Comparison of ENCODE assay signal across 17 mouse cellular contexts in genomic region chr19:55421816-55422215, GRCm38 (mm10).
DNase-seq lines count a peak whose midpoint lies in the region; ATAC-seq and TF ChIP-seq lines count a peak whose summit lies in the region.
"Had no signal": no experiment of that assay in that cellular context is flagged by ENCODE, and none has a peak within 500 bp of the region (broad histone marks: within the 10 kb centered on the region; RNA-seq: fewer than 3 reads in every experiment).

No protein-coding gene starts in this region.

- H3K4me3 ChIP-seq in forebrain, embryonic 10.5 days: no peak overlapping the region
- no peak overlapping the region for H3K4me3 ChIP-seq in forebrain, embryonic 14.5 days (ENCODE audit: low read depth, low read length)
- H3K4me3 ChIP-seq in midbrain, embryonic 12.5 days: no peak overlapping the region
- H3K4me3 ChIP-seq in midbrain, postnatal 0 days (ENCODE audit: low read depth, low read length): no peak overlapping the region
- H3K4me3 ChIP-seq: heart, embryonic 12.5 days; limb, embryonic 13.5 days; neural tube, embryonic 15.5 days had no signal

- DNase-seq in forebrain, embryonic 10.5 days (ENCODE audit: extremely low spot score, low spot score): no peak
- no peak for DNase-seq in forebrain, embryonic 14.5 days (ENCODE audit: low spot score)
- no peak for DNase-seq in midbrain, postnatal 0 days (ENCODE audit: low spot score)
- DNase-seq in left cerebral cortex, postnatal 36 days (ENCODE audit: low spot score in 2 of 2): peak; percentile 65 to 67
- DNase-seq in telencephalon, adult 2 months (ENCODE audit: low read depth, low spot score): peak; percentile 91
- DNase-seq in kidney, postnatal 4 days: no peak
- no peak for DNase-seq in B cell, adult 2 months
- DNase-seq: cerebellum, adult 2 months; gastrocnemius, postnatal 10 days; heart, postnatal 4 days; kidney, adult 11 months; lung, postnatal 36 days; thymus, postnatal 25 days had no signal

- 0 out of 2 replicates have a peak, but pooled peaks cover 5% of the 10 kb centered on the region for H3K9me3 ChIP-seq in forebrain, embryonic 10.5 days
- no peaks in the 10 kb centered on the region for H3K9me3 ChIP-seq in forebrain, embryonic 14.5 days (replicated peaks; ENCODE audit: control insufficient read depth, low read length)
- H3K9me3 ChIP-seq in midbrain, embryonic 12.5 days: no peaks in the 10 kb centered on the region
- H3K9me3 ChIP-seq in midbrain, postnatal 0 days (ENCODE audit: low read length): no peaks in the 10 kb centered on the region
- H3K9me3 ChIP-seq: heart, embryonic 12.5 days; limb, embryonic 13.5 days; neural tube, embryonic 15.5 days had no signal

- no peak for TF ChIP-seq CTCF in midbrain, postnatal 0 days (IDR thresholded peaks at IDR 0.05)

- no peak overlapping the region for H3K4me2 ChIP-seq in forebrain, embryonic 14.5 days (ENCODE audit: low read length)
- no peak overlapping the region for H3K4me2 ChIP-seq in midbrain, embryonic 12.5 days (replicated peaks)
- H3K4me2 ChIP-seq in midbrain, postnatal 0 days (ENCODE audit: low read depth, low read length, poor library complexity, severe bottlenecking): no peak overlapping the region
- H3K4me2 ChIP-seq: heart, embryonic 12.5 days; limb, embryonic 13.5 days; neural tube, embryonic 15.5 days had no signal

- peaks cover 23% of the 10 kb centered on the region for H3K27me3 ChIP-seq in forebrain, embryonic 10.5 days (ENCODE audit: poor library complexity, severe bottlenecking)
- no peaks in the 10 kb centered on the region for H3K27me3 ChIP-seq in forebrain, embryonic 14.5 days (replicated peaks; ENCODE audit: control insufficient read depth, insufficient read depth, low read length)
- no peaks in the 10 kb centered on the region for H3K27me3 ChIP-seq in midbrain, embryonic 12.5 days
- H3K27me3 ChIP-seq in midbrain, postnatal 0 days (ENCODE audit: insufficient read depth, low read length): no peaks in the 10 kb centered on the region
- H3K27me3 ChIP-seq: heart, embryonic 12.5 days; limb, embryonic 13.5 days; neural tube, embryonic 15.5 days had no signal

- peak overlapping the region; percentile 79 for H3K27ac ChIP-seq in forebrain, embryonic 10.5 days
- H3K27ac ChIP-seq in forebrain, embryonic 14.5 days (ENCODE audit: low read depth, low read length): no peak overlapping the region
- peak overlapping the region; percentile 75 for H3K27ac ChIP-seq in midbrain, embryonic 12.5 days (replicated peaks)
- H3K27ac ChIP-seq in midbrain, postnatal 0 days (ENCODE audit: low read depth, low read length): no peak overlapping the region
- H3K27ac ChIP-seq: limb, embryonic 13.5 days; neural tube, embryonic 15.5 days had no signal

- 85% methylated on average over 5 of the region's 5 CpGs for WGBS in forebrain, embryonic 10.5 days
- WGBS in forebrain, embryonic 14.5 days: 72% methylated on average over 5 of the region's 5 CpGs
- WGBS in midbrain, embryonic 12.5 days: 84% methylated on average over 5 of the region's 5 CpGs
- WGBS in midbrain, postnatal 0 days: 75% methylated on average over 5 of the region's 5 CpGs

- intact Hi-C loops in left cerebral cortex, postnatal 36 days (cut with DNase I): no loop called here

- ATAC-seq in forebrain, embryonic 14.5 days: no peak
- ATAC-seq in midbrain, embryonic 12.5 days (ENCODE audit: low FRiP score, low read depth): no peak
- no peak for ATAC-seq in midbrain, postnatal 0 days (ENCODE audit: low FRiP score)

- H3K4me1 ChIP-seq in forebrain, embryonic 10.5 days: peaks cover 53% of the 10 kb centered on the region
- H3K4me1 ChIP-seq in forebrain, embryonic 14.5 days (ENCODE audit: control insufficient read depth, insufficient read depth, low read length): peaks cover 16% of the 10 kb centered on the region
- H3K4me1 ChIP-seq in midbrain, embryonic 12.5 days: peaks cover 28% of the 10 kb centered on the region
- H3K4me1 ChIP-seq in midbrain, postnatal 0 days (ENCODE audit: insufficient read depth, low read length): no peaks in the 10 kb centered on the region

- no peak overlapping the region for H3K9ac ChIP-seq in forebrain, embryonic 14.5 days (ENCODE audit: low read length)
- H3K9ac ChIP-seq in midbrain, embryonic 12.5 days (replicated peaks): no peak overlapping the region
- H3K9ac ChIP-seq in midbrain, postnatal 0 days (replicated peaks; ENCODE audit: low read length, poor library complexity, severe bottlenecking): no peak overlapping the region
- H3K9ac ChIP-seq: heart, embryonic 12.5 days; limb, embryonic 13.5 days; neural tube, embryonic 15.5 days had no signal

- peaks cover 6% of the 10 kb centered on the region; the same call in 1 of the 2 replicates for H3K36me3 ChIP-seq in forebrain, embryonic 10.5 days (replicated peaks)
- H3K36me3 ChIP-seq in forebrain, embryonic 14.5 days (ENCODE audit: control insufficient read depth, insufficient read depth, low read length): no peaks in the 10 kb centered on the region
- 0 out of 2 replicates have a peak, but pooled peaks cover 4% of the 10 kb centered on the region for H3K36me3 ChIP-seq in midbrain, embryonic 12.5 days
- no peaks in the 10 kb centered on the region; the same call in 1 of the 2 replicates for H3K36me3 ChIP-seq in midbrain, postnatal 0 days (ENCODE audit: insufficient read depth, low read length)
- H3K36me3 ChIP-seq: neural tube, embryonic 15.5 days had no signal

Comparison
In these comparisons a context has a peak if more than half of its experiments do, and no peak if none do; other contexts are left out.
1. H3K27ac ChIP-seq: peak in forebrain, embryonic 10.5 days (single experiment) and midbrain, embryonic 12.5 days (single experiment); none in forebrain, embryonic 14.5 days (single experiment) and midbrain, postnatal 0 days (single experiment).
2. DNase-seq: peak in left cerebral cortex, postnatal 36 days (2 of 2) and telencephalon, adult 2 months (single experiment); none in forebrain, embryonic 10.5 days (single experiment), forebrain, embryonic 14.5 days (single experiment), midbrain, postnatal 0 days (single experiment), kidney, postnatal 4 days (0 of 2) and B cell, adult 2 months (0 of 2).